Mouse (Mus musculus): ENCODE results near the gene Psmb4.
"Not testable (repeated sequence)": the region's sequence is repeated elsewhere in the genome, so short reads cannot be mapped to it uniquely, and the experiment has no call there.

Gene Psmb4

DNA sequence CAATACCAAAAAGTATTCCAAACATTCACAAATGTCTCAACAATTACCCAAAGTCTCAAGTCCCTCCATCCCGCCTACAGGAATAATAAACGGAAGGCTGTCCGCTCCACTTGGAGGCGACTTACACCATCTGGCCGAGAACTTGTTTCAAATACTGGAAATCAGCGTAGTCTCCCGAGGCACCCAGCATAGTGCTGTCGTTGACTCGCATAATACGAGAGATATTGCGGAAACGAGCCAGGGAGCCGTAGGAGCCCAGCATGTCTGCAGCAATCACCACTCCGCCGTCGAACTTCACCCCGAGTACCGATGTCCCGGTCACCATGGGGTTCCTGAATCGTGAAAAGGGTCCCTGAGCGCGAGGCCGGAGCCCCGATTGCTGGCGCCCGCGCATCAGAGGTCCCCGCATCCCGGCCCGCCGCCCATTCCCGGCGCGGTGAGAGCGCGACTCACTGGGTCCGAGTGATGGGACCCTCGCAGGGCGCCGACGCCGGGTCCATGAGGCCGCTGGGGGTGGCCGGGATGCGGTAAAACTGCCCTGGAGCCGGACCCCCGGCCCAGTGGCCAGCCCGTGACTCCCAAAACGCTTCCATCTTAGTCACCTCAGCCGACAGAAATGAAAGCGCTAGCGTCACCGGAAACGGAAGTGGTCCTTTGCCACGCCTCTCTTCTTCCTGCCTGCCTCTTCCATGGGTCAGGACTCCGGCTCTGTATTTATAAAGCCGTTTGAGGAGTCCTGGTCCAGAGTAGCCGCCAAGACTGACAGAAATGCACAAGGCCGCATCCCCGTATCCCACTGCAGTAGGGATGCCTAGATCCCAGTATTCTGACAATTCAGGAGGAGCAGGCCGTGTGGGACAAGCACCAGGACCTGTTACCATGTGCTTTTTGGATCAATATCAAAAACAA is at the start of gene Psmb4:
Psmb4 (minus strand) TSS at position 646 of the 909 bp plus-strand sequence.
- in situ Hi-C loops (cut with MseI, MboI), result no loop called here

DNA sequence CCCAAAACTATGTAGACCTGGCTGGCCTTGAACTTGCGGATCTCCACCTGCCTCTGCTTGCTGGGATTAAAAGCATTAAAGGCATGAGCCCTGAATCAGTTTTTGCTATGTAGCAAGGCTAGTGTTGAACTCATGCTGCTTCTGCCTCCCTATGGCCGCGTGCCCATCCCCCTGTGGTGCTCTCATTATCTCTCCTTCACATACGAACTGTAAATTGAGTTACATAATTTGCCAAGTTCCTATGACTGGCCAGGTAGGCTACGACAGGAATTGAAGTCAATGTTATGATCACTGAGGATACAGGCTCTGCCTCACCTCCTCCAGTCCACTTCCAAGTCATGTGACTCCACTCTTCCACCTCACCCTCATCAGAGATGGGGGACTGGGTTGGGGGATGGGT is 49.4 kb upstream of the Psmb4 start:
- in situ Hi-C loops (cut with MseI, MboI), result not testable (repeated sequence)

DNA sequence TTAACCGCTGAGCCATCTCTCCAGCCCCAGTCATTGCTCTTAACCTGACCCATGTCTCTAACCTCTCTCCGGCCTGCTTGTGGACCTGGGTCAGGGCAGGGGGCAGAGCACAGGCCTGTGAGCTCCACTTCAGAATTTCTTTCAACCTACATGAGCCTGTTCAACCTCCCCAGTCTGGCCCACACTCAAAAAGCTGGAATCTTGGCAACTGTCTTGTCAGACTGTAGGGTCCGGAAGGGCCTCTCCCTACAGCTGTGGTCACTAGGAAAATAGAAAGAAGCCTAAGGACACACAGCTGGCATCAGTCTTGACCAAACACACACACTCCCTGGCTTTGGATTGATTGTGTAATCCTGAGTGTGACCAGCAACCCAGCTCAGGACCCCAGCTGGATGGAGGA is 48.6 kb upstream of the Psmb4 start:
- in situ Hi-C loops (cut with MseI, MboI), result not testable (repeated sequence)

DNA sequence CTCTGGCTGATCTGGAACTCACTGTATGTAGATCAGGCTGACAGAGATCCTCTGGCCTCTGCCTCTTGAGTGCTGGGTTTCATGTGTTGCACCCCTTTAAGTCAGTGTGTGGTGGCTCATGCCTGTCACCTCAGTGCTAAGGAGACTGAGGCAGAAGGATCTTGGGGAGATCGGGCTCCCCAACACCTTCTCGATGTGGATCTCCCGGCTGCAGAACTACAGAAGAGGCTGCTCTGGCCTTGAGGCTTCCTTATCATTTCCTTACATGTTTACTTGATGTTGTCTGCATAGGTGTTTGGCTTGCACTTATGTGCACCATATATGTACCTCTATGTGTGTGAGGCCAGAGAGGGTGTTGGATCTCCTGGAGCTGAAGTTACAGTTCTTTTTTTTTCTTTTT is 47.8 kb upstream of the Psmb4 start:
- in situ Hi-C loops (cut with MseI, MboI), result not testable (repeated sequence)

DNA sequence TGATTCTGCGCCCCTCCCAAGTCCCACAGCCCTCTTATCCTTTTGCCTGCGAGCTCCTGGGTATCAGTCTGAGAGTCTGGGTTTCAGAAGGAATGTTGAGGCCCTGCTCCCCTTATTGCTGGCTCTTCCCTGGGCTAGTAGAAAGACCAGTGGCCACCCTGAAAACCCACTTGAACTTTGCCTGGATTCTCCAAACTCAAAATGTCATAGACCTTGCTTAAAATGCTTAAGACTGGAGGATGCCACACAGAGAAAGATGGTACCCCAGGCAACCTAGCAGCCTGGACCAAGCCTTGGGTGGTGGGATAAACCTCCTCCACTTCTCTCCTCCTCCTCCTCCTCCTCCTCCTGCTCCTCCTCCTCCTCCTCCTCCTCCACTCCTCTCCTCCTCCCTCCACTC is 46.8 kb upstream of the Psmb4 start:
- in situ Hi-C loops (cut with MseI, MboI), result not testable (repeated sequence)

DNA sequence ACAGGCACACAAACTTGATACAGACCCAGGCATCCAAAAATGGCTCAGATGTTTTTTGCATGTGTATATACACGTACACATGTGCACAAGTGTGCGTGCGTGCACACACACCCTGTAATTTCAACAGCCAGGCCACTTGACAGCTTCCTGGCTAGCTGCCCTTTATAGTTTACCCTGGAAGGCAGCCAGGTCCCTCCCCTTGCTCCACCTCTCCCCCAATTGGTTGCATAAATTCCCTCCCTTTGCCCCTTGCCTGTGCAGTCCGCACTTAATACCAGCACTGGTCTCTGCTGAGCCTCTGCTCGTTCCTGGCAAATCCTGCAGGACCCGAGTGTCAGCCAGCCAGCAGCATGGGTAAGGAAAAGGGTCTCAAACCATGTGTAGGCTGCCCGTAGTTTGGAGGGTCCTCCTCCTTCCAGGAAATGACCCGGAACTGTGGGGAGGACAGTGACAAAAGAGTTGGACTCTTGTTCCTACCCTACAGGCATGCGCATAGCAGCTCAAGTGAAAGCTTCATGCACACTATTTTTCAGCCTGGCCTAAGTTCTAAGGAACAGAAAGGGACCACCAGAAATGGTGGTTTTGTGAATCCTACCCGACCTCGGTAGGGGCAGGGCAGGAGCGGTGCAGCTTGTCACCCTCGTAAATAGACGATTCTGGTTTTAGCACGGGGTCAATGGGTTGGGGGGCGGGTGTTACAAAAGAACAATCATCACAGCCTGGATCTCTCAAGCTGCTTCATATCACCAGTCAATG is 46.2 kb upstream of the Psmb4 start, which contains the start of gene Selenbp1:
Selenbp1 (plus strand) TSS at position 248 of the 756 bp plus-strand sequence.
- in situ Hi-C loops (cut with MseI, MboI), result no loop called here

DNA sequence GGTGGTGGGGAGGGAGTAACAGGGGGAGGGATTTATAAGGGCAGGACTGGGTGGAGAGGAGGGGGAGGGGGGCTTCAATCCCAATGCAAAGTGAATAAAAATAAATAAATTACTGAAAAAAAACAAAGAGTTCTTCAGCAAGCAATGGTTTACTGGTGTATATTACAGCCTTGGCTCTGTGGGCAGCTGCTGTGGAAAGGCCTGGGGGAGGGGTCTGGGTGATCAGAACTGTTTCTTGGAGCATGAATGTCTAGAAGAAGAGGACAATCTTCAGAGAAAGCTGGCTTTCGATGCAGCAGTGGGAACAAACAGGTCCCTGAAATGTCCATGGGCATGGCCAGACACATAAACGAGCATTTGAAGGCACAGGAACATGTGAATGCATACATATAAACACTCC is 45.5 kb upstream of the Psmb4 start:
- in situ Hi-C loops (cut with MseI, MboI), result not testable (repeated sequence)

DNA sequence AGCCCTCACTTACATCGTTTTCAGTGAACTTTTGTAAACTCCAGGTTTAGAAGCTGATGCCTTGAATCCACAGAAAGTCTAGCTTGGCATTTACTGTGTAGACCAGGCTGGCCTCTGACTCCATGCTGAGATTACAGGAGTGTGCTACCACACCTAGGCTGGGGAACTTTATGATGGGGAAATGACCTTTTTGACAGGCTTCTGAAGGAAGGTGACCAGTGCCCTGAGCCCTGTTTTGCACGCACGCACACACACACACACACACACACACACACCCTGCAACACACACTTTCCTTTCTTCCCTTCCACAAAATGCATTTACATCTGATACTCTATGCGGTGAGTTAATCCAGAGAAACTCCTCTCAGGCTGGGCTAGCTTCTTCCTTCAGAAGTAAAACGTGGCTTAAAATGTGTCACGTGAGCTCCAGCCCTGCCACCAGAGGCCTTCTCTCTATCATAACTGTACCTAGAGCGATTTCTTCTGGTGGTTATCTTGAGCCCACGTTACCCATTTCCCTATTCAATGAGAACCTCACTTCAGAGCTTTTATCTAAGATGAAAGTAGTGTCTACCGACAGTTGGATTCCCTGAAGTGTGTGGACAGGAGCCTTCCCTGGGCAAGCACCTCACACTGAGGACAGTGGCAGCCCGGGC is 44.8 kb upstream of the Psmb4 start:
- in situ Hi-C loops (cut with MseI, MboI), result not testable (repeated sequence)

DNA sequence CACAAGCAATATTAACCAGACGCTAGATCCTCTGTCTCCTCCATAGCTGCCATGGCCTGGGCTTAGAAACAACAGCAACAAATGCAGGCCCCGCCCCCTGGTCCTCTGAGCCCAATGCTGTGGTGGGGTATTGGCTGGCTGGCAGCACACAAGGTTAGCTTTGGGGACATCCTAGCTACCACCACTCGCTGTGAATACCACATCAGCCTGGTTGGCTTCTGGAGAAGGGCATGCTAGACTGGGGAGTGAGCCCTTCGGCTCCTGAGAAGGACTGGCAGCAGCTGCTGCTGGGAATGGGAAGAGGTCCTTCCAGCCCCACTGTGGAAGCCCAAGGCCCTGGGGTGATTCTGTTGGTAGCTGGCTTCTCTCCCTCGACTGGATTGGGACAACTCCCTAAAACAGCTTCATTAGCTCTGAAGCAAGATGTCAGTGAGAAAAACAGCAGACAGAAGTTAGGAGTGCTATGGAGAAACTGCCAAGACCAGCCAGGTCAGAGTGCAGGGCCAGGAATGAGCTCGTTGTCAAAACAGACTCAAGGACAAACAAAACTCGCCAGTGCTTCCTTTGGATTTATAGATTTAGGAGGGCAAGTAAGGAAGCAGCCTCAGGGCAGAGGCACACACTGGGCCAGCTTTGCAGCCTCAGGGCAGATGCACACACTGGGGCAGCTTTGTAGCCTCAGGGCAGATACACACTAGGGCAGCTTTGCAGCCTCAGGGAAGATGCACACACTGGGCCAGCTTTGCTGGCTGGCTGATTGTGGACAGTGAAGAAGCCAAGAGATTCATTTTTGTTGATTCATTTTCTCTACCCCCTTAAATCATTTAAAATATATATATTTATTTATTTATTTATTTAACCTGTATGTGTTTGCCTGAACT is 43.9 kb upstream of the Psmb4 start:
- in situ Hi-C loops (cut with MseI, MboI), result not testable (repeated sequence)

DNA sequence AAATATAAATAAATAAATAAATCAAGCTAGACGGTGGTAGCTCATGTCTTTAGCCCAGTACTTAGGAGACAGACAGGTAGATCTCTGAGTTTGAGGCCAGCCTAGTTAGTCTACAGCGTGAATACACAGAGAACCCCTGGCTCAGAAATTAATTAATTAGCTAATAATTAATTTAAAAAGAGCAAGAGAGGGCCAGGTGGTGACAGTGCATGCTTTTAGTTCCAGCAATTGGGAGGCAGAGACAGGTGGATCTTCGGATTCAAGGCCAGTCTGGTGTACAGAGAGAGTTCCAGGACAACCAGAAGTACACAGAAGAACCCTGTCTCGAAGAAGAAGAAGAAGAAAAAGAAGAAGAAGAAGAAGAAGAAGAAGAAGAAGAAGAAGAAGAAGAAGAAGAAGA is 42.2 kb upstream of the Psmb4 start:
- in situ Hi-C loops (cut with MseI, MboI), result not testable (repeated sequence)

DNA sequence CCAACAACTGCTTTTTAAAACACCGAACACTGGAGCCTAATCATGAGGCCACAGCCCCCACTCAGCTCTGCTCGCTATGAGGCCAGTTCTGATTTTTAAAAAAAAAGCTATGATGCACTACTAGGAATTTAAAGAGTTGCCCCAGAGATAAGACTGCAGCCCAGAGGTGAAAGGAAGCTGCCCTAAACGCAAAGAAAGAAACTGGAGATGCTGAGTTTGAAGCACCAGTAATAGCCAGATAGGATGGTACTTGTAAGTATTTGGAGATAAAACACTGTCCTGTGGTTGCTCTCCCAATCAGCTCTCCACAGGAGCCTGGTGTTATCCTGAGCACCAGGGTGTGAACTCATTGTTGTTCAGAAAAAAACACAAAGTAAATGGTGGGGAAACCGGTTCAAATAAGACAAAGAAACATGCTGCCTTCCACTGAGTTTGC is 39.6 kb upstream of the Psmb4 start:
- in situ Hi-C loops (cut with MseI, MboI), result not testable (repeated sequence)

DNA sequence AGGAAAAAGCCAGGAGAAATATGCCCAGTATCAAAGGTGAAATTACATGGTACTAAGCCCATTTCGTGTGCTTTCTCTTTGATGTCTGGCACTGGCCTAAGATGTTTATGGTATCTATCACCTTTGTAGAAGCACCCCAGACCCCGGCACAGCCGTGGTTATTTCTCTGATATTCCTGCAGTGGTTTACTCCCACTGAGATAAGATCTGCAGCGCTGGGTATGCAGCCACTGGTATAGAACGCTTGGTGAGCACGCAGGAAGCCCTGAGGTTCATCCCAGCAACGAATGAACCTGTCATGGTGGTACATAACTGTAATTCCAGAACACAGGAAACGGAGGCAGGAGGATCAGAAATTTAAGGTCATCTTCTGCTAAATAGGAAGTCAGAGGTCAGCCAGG is 37.9 kb upstream of the Psmb4 start:
- in situ Hi-C loops (cut with MseI, MboI), result no loop called here

DNA sequence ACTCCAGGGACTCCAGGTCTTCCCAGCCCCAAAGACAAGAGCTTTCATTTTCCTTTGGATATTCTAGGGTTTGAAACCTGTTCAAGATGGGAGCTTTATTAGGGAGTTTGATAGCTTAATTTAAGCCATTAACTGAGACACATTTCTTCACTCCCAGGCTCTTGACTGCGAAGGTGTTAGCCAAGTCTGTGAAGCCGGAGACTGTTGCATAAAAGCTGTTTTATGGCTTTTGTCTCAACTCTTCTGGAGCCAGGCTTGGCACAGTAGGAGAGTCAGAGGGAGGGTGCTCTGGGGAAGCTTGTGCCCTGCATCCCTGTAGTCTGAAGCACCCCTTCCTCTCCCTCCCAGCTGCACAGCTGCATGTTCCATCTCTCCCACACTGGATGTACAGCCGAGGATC is 35.6 kb upstream of the Psmb4 start:
- in situ Hi-C loops (cut with MseI, MboI), result no loop called here

DNA sequence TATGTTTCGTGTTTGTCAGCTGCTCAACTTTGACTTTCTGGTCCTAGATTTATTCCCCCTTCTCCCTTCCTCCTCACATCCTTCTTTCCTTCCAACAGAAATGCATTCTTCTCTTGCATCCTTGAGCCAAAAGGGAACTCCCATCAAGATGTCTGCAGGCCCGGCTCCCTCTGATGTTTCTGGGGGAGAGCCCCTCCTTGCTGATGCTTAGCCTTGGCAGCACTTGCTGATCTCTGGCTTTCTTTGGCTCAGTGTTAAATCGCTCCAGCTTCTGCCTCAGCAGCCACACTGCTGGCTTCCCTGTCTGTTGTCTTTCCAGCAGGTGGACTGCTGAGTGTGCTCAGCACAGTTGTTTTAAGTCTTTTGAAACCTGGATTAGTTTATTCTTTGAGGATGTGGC is 34.3 kb upstream of the Psmb4 start:
- in situ Hi-C loops (cut with MseI, MboI), result no loop called here

DNA sequence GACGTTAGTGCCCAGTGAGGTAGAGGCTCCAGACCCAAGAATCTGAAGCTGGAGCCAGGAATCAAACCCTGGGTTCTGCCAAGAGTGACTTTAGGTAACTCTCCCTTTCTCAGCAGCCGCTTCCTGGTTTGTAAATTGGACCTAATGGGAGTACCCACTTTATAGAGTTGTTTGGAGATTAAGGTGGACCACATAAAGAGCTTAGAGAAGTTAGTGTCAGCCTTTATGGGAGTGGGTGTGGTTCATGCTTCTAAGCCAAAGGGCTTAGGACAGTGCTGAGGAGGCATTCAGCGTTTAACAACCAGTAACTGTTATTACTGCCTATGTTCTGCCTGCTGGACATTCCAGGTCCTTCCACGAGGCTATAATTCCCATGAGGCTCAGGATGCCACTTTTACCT is 32.1 kb upstream of the Psmb4 start:
- in situ Hi-C loops (cut with MseI, MboI), result no loop called here

DNA sequence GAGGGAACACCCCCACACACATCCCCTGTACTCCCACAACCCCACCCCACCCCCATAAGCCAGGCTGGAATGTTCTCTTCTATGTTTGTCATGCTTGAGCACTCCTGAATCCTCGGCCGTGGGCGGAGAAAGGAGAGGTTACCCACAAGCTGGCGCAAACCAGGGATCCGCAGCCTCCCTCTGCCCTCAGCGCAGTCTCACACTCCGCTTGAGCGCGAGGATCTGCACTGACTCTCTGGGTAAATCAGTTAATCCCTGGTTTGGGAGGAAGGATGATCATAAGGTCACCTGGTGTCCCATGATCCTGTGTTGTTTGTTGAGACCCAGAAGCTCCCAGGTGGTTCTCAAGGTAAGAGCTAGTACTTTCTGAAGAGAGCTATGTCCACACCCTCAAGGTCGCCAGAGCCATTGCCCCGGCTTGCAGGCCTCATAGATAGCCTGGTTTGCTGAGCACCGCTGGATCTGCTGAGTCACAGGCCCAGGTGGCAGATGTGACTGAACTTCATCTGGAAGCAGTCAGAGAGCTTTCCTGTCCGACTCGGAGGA is 31.1 kb upstream of the Psmb4 start:
- in situ Hi-C loops (cut with MseI, MboI), result no loop called here

DNA sequence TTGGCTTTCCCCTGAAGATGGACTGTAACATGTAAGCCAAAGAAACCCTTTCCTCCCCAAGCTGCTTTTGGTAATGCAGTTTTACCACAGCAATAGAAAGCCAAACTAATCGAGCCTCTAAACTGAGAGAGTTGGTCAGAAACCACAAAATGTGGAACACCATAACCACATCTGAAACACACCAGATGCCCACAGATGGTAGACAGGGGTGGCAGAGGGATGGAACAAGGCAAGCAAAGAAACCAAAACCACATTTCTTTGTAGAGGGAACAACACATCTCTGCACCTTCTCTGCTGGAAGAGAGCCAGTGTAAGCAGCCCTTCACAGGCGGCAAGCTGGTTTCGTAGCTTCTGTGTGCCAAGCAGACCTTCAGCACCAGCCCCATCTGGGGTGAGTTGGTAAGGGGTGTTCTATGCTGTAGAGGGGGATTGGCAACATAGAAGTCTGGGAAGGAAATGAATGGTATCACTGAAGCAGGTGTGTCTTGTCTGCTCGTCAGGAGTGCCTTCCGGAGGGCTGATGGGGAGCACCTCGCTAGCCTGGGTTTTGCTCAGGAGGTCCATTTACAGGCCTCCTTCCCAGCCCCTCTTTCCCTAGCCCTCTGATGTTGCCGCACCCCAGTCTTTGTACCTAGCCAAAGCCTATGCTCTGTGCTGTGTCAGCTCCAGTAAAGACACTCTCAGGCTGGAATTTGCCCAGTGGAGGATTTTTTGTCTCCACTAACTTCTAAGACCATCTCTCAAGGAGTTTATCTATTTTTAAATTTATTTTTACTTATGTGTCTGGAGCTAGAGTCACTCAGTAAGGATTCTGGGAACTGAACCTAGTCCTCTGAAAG is 29.4 kb upstream of the Psmb4 start:
- in situ Hi-C loops (cut with MseI, MboI), result no loop called here

DNA sequence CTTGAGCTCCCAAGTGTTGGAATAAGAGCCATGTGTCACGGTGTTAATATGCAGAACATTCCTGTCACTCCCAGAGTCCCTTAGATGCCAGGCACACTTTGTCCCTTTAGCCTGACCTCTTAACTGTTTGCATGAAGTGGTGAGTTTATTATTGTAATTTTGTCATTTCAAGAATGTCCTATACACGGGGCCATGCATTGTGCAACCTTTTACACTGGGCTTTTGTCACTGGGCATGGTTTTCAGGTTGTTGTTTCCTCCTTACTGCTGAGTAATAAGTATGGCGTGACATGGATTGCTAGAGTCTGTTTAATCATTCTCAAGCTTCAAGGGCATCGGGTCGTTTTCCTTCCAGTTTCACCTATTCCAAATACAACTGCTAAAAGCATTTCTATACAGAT is 27.0 kb upstream of the Psmb4 start:
- in situ Hi-C loops (cut with MseI, MboI), result no loop called here

DNA sequence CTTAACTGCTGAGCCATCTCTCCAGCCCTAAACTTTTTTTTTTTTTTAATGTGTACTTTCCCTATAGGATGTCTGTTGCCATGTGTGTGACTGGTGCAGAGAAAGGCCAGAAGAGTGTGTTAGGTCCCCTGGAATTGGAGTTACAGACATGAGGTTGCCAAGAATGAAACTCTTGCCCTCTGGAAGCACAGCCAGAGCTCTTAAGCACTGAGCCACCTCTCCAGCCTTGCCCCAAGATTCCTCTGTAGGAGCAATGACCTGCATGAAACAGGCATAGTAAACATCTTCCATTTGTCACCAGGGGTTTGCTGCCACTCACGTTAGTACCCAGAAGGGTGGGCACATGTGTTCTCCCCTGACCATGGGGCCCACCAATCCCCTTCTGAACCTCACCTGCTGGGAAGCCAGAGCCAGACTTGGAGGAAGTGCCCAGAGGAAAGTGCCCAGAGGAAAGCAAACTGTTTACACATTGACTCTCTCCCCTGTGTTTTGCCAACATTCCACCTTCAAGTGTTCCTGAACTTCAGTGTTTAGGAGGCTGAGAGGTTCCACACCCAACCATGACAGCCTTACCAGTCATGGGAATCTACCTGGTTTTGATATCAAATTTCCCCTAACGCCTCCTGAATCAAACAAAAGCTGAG is 24.4 kb upstream of the Psmb4 start:
- in situ Hi-C loops (cut with MseI, MboI), result no loop called here

DNA sequence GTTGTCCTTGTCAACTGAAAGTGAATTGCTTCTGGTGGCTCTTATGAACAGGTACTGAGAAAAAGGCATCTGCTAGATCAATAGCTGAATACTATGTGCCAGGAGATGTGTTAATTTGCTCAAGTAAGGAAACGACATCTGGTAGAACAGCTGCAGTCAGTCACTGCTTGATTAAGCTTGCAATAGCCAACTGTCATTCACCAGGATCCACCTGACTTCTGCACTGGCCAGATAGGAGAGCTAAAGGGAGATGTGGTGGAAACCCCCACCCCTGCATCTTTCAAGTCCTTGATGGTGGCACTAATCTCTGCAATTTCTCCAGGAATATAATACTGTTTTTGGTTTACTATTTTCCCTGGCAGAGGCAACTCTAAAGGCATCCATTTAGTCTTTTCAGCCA is 19.7 kb upstream of the Psmb4 start:
- in situ Hi-C loops (cut with MseI, MboI), result no loop called here
